Mouse (Mus musculus) kidney, embryonic 15.5 days (tissue): ENCODE data around the gene Cyp2t4. TPM values are rescaled to one million over a fixed set of nuclear protein-coding genes. Genes with fewer than 3 reads are reported as not detected.

Experiments
- ATAC-seq: fragments of 200-750 bp; cut with Nextera tagmentation; replicated peaks from 2 replicates; pipeline ENCODE4 v1.8.0; 2017; ENCODE audit warnings: moderate TSS enrichment; ENCODE audit not compliant: low FRiP score
- H3K27ac ChIP-seq: fragments of 300-500 bp; sonication (generic); 2 replicates; pipeline ENCODE4 v1.5.1; 2015; ENCODE audit warnings: mild to moderate bottlenecking, inconsistent platforms
- H3K27me3 ChIP-seq: fragments of 300-500 bp; sonication (generic); 2 replicates; pipeline ENCODE4 v1.6.1; 2015; ENCODE audit warnings: inconsistent platforms
- H3K36me3 ChIP-seq: fragments of 300-500 bp; sonication (generic); 2 replicates; pipeline ENCODE4 v1.6.1; 2015; ENCODE audit warnings: inconsistent platforms
- H3K4me1 ChIP-seq: fragments of 300-500 bp; sonication (generic); 2 replicates; pipeline ENCODE4 v1.6.1; 2015; ENCODE audit warnings: inconsistent platforms
- H3K4me2 ChIP-seq: fragments of 300-500 bp; sonication (generic); 2 replicates; pipeline ENCODE4 v1.6.1; 2015; ENCODE audit warnings: moderate library complexity, mild to moderate bottlenecking, inconsistent platforms
- H3K4me3 ChIP-seq: fragments of 300-500 bp; sonication (generic); replicated peaks from 2 replicates; pipeline ENCODE4 v1.5.1; 2015; ENCODE audit warnings: mild to moderate bottlenecking, inconsistent platforms
- H3K9ac ChIP-seq: fragments of 300-500 bp; sonication (generic); 2 replicates; pipeline ENCODE4 v1.6.1; 2015; ENCODE audit warnings: mild to moderate bottlenecking, inconsistent platforms
- H3K9me3 ChIP-seq: fragments of 300-500 bp; sonication (generic); replicated peaks from 2 replicates; pipeline ENCODE4 v1.6.1; 2016; ENCODE audit warnings: inconsistent platforms
- WGBS: fragments of 180-500 bp; shearing (Covaris S2); methylation state at CpG from one replicate; pipeline ENCODE4 v1.1.7; 2015; ENCODE audit warnings: mixed read lengths; 5-methylcytosine and 5-hydroxymethylcytosine counted together
- microRNA counts: library from miRNA; unstranded; fragments of <30 nt; microRNA quantifications from one replicate; lab custom pipeline; 2016
- microRNA-seq: library from miRNA; unstranded; fragments of <30 nt; microRNA quantifications from one replicate; pipeline ENCODE4, GENCODE M21; 2016
- polyA plus RNA-seq: library from polyadenylated mRNA; unstranded; fragments of >200 nt; fragmentation: Nextera tagmentation; extraction: Ambion mirVana; gene quantifications from 2 replicates; pipeline ENCODE4 v1.2.1, GENCODE M21; 2015

The Cyp2t4 gene
- polyA plus RNA-seq, 1 experiment from 2014 or later = not detected

DNA sequence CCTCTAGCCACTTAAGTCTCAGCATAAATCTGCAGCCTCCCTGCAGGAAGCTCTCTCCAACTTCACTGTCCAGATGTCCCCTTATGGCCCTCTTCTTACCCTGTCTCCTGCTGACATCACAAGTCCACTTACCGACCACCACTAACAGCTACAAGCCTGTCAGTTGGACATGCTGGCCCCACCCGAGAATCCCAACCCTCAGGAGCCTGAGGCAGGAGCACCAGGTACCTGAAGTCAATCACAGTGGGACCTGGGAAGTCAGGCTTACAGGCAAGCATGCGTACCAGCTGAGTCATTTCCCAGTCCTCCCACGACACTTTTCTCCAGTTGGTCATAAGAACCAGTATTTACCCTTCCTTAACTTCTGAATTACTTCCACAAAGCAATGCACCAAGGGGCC is 40.2 kb downstream of the Cyp2t4 start:
- no peaks in the 10 kb centered on the region for H3K27me3 ChIP-seq
- H3K4me3 ChIP-seq = no peak overlapping the region
- H3K27ac ChIP-seq = no peak overlapping the region
- no peak overlapping the region for H3K9ac ChIP-seq
- 78% methylated on average over 4 of the region's 4 CpGs for WGBS
- H3K9me3 ChIP-seq = no peaks in the 10 kb centered on the region
- peak overlapping the region; percentile 4; the same call in 1 of the 2 replicates for H3K4me2 ChIP-seq
- no peak for ATAC-seq
- peaks cover 28% of the 10 kb centered on the region for H3K4me1 ChIP-seq
- H3K36me3 ChIP-seq = peaks cover 68% of the 10 kb centered on the region

DNA sequence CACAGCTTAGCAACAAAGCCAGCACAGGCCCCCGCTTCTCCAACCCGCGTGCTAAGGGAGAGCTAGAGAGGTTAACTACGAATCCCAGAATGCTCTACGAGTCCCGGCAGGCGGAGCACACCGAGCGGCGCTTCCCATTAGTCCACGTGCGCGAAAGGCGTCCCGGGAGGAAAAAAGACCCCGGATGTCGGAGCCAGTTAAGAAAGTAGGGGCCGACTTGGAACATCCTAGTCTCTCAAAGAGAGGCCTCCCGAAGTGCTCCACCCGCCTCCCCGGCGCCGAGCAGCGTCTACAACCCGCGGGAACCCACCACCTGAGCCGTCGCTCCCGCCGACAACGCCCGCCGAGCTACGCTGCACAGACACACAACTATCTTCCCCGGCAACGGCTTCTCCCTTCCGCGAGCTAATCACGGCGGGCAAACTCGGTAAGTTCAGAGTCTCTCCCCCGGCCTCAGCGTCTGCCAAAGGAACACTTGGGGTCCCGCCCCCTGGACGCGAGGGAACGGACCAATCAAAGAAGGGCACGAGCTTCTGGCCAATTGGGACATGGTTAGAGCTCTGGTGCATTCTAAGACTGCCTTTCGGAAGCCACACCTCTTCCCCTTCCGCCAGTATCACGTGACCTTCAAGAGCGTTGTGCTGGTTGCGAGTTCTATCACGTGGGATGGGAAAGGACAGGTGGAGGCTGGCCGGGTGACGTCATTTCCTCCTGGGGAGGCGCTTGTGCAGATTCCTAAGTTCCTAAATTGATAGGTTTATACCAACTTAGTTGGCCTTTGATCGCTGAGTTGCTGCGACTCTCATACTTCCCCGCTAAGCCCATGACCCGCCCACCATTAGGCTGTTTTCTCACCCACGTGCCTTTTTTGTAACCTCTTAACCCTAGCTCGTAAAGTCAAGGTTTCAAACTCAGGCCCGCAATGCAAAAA is 42.4 kb downstream of the Cyp2t4 start, which contains the start of the genes BC024978 and Snrpa:
Gene BC024978, plus strand, starts transcription at position 101 of the 931 bp plus-strand sequence.
Gene Snrpa, minus strand, starts transcription at position 591 of the 931 bp plus-strand sequence.
- whole genome bisulfite sequencing = under 1% methylated on average over 64 of the region's 64 CpGs
- no peaks in the 10 kb centered on the region for H3K9me3 ChIP-seq
- H3K9ac ChIP-seq = peak within 1 kb of the TSS; percentile 81
- H3K27me3 ChIP-seq = no peaks in the 10 kb centered on the region
- peak within 1 kb of the TSS; percentile 98 for H3K27ac ChIP-seq
- peak; percentile 99 for ATAC-seq
- peaks cover 55% of the 10 kb centered on the region for H3K36me3 ChIP-seq
- peaks cover 28% of the 10 kb centered on the region for H3K4me1 ChIP-seq
- H3K4me2 ChIP-seq = peak within 1 kb of the TSS; percentile 73
- H3K4me3 ChIP-seq = peak within 1 kb of the TSS; percentile 68

DNA sequence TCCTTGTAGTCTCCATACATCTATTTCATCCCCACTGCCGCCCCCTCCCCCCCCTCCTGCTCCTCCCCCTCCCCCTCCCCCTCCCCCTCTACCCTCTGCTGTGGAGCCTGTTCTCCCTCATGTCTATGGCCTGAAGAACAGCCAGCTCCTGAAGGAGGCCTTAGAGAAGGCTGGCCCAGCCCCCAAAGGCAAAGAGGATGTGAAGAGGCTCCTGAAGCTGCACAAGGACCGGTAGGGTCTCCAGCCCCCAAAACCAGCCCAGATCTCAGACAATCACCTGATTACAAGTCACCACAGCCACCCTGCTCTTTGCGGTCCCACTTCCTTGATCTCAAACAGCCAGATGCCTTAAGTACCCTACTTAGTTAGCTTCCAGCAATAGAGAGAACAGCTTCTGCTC is 43.6 kb downstream of the Cyp2t4 start:
- Histone ChIP-seq H3K27me3 (no peaks in the 10 kb centered on the region), H3K4me1 (peaks cover 28% of the 10 kb centered on the region), H3K27ac (0 out of 2 replicates have a peak overlapping the region, but pooled peaks have one; percentile 98), H3K9ac (no peak overlapping the region), H3K9me3 (no peaks in the 10 kb centered on the region), H3K4me2 (peak overlapping the region; percentile 73; the same call in 1 of the 2 replicates), H3K4me3 (no peak overlapping the region), H3K36me3 (peaks cover 52% of the 10 kb centered on the region)
- WGBS = 89% methylated on average over 3 of the region's 3 CpGs
- no peak for ATAC-seq

DNA sequence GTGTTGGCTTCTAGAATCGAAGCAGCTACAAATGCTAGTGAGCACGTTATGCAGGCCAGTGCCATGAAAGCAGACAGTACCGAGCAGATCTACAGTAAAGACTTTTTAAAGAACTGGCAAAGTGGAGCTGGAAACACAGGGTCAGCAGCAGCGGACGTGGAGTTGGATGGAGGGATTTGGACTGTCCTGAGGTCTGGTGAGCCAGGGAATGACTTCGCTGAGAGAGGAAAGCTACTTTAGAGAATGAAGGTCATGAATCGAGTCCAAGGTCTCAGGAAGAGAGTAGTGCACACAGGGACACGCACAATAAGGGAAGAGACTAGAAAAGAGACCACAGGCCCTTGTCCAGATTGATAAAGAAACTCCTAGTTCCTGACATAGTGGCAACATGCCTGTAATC is 44.1 kb downstream of the Cyp2t4 start:
- no peak overlapping the region for H3K27ac ChIP-seq
- WGBS = 90% methylated on average over 8 of the region's 8 CpGs
- no peak overlapping the region for H3K4me2 ChIP-seq
- no peaks in the 10 kb centered on the region for H3K9me3 ChIP-seq
- no peak for ATAC-seq
- H3K27me3 ChIP-seq = no peaks in the 10 kb centered on the region
- peaks cover 28% of the 10 kb centered on the region for H3K4me1 ChIP-seq
- no peak overlapping the region for H3K4me3 ChIP-seq
- peaks cover 52% of the 10 kb centered on the region for H3K36me3 ChIP-seq
- H3K9ac ChIP-seq = no peak overlapping the region

DNA sequence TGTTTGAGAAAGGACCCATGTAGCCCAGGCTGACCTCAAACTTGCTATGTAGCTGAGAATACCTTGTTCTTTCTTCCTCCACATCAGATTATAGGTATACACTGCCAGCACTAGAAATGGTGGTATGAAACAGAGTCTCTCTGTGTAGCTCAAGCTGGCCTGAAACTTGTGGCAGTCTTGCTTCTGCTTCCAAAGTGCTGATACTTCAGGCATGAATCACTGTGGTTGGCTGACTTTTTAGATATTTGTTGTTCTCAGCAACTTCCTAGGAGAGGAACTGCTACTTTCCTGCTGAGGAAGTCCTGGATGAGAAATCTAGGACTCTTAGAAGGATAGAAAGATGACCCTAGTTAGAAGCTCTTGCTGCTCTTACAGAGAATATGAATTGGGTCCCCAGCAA is 44.8 kb downstream of the Cyp2t4 start:
- no peak overlapping the region for H3K4me3 ChIP-seq
- H3K27ac ChIP-seq = no peak overlapping the region
- H3K9me3 ChIP-seq = no peaks in the 10 kb centered on the region
- peaks cover 25% of the 10 kb centered on the region for H3K4me1 ChIP-seq
- peaks cover 52% of the 10 kb centered on the region for H3K36me3 ChIP-seq
- no peaks in the 10 kb centered on the region for H3K27me3 ChIP-seq
- no peak overlapping the region for H3K9ac ChIP-seq
- no peak for ATAC-seq
- H3K4me2 ChIP-seq = no peak overlapping the region

DNA sequence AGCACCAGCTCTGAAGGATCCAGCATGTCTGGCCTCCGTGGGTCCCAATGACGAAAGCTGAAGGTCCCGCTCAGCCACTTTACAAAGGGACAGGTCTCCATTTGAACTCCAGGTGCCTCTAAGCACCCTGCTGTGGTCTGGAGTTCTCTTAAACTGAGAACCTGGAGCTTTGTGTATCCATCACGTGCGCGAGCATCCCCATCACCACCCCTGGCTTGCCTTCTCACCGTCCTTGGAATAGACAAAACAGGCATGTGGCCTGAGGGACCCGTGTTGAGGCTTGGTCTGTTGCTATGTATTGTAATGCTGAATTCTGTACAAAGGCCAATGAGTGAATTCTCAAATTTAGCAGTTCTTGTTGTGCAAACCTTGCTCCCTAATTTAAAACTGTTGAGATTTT is 45.3 kb downstream of the Cyp2t4 start:
- Histone ChIP-seq H3K4me3 (no peak overlapping the region), H3K9me3 (no peaks in the 10 kb centered on the region), H3K4me1 (peaks cover 22% of the 10 kb centered on the region), H3K27ac (no peak overlapping the region), H3K4me2 (no peak overlapping the region), H3K36me3 (peaks cover 52% of the 10 kb centered on the region), H3K9ac (no peak overlapping the region), H3K27me3 (no peaks in the 10 kb centered on the region)
- WGBS = 96% methylated on average over 8 of the region's 8 CpGs
- no peak for ATAC-seq

DNA sequence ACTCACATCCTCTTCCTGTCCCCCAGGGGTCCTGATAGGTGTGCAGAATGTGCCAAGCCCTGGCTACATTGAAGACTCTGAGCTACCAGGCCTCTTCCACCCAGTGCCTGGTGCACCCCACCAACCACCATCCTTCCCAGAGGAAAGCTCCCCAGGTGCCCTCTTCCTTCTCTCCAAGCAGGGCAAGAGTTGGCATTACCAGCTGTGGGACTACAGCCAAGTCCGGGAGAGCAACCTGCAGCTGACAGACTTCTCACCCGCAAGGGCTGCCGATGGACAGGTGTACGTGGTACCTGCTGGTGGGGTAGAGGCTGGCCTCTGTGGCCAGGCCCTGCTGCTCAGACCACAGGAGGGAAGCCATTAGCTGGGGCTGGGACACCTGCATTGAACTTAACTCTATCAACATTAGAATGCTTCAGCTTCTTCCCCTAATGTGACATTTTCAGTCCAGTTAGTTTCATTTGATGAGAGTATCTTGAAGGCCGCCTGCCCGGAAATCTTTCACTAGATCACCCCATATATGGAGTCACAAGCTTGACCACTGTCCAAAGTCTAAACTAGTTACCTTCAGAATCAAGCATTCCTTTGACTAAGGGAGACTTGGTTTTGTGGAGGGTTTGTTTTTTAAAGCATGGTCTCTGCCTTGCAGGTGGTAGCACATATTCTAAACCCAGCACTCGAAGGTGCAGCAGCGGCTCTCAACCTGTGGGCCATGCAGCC is 50.4 kb downstream of the Cyp2t4 start:
- Histone ChIP-seq H3K4me3 (no peak overlapping the region), H3K27ac (no peak overlapping the region), H3K9ac (no peak overlapping the region), H3K4me1 (no peaks in the 10 kb centered on the region), H3K4me2 (no peak overlapping the region), H3K9me3 (no peaks in the 10 kb centered on the region), H3K36me3 (peaks cover 69% of the 10 kb centered on the region), H3K27me3 (no peaks in the 10 kb centered on the region)
- no peak for ATAC-seq
- 98% methylated on average over 8 of the region's 8 CpGs for WGBS

MicroRNA genes within 50 kb of the gene (microRNA counts, 519-probe panel; counts per million panel counts)
- microRNA mmu-miR-1191 (lab: Ali Mortazavi, UCI) = 31.7 counts per million

Small RNAs within 50 kb of the gene (microRNA-seq; reads per million reads assigned to microRNA genes)
- gene Mir1191 (4.1 reads per million, percentile 21 among the genes with 10 or more reads in this experiment), gene Mir3101 (not detected)

Other genes with a start within 250 kb of the Cyp2t4 start
- 0.08 TPM in 1 of 2 replicates, not detected in the other for gene Cyp2a22, start 214.3 kb upstream of the Cyp2t4 start, polyA plus RNA-seq
- 0.12 TPM in 1 of 2 replicates, not detected in the other for gene Cyp2a12, start 124.6 kb upstream of the Cyp2t4 start, polyA plus RNA-seq
- gene Cyp2f2, start 33.8 kb upstream of the Cyp2t4 start, polyA plus RNA-seq = not detected in 2 replicates
- 65.4 and 74.9 TPM in 2 replicates for gene Egln2, start 13.1 kb downstream of the Cyp2t4 start, polyA plus RNA-seq
- 60.1 and 66.8 TPM in 2 replicates for gene Rab4b, start 25.2 kb downstream of the Cyp2t4 start, polyA plus RNA-seq
- gene Gm21983, start 27.4 kb downstream of the Cyp2t4 start, polyA plus RNA-seq = 1.3 TPM in 1 of 2 replicates, not detected in the other
- gene Mia, start 27.4 kb downstream of the Cyp2t4 start, polyA plus RNA-seq = 18.3 and 20.3 TPM in 2 replicates
- 3.9 and 4.2 TPM in 2 replicates for gene BC024978, start 42.1 kb downstream of the Cyp2t4 start, polyA plus RNA-seq
- gene Snrpa, start 42.6 kb downstream of the Cyp2t4 start, polyA plus RNA-seq = 264 and 278 TPM in 2 replicates
- 4.4 and 5.2 TPM in 2 replicates for gene Itpkc, start 74.9 kb downstream of the Cyp2t4 start, polyA plus RNA-seq
- gene Coq8b, start 79.3 kb downstream of the Cyp2t4 start, polyA plus RNA-seq = 20.9 and 23.1 TPM in 2 replicates
- 15.3 and 18.5 TPM in 2 replicates for gene Numbl, start 104.7 kb downstream of the Cyp2t4 start, polyA plus RNA-seq
- gene Ltbp4, start 184.0 kb downstream of the Cyp2t4 start, polyA plus RNA-seq = 31.0 and 41.7 TPM in 2 replicates
- 43.6 and 53.1 TPM in 2 replicates for gene Shkbp1, start 202.3 kb downstream of the Cyp2t4 start, polyA plus RNA-seq
- gene Gm20479, start 203.7 kb downstream of the Cyp2t4 start, polyA plus RNA-seq = 1.9 TPM in 1 of 2 replicates, not detected in the other